Mouse (Mus musculus): ENCODE results near the gene Dagla.

- no peak for TF ChIP-seq POLR2A (IDR thresholded peaks at IDR 0.05; ENCODE audit: borderline replicate concordance, extremely low read depth, insufficient read depth, insufficient read length, poor library complexity, severe bottlenecking)
- TF ChIP-seq CTCF (IDR thresholded peaks at IDR 0.05; ENCODE audit: borderline replicate concordance, extremely low read depth, insufficient read depth, insufficient read length): peak; percentile 35; the same call in 1 of the 2 replicates
These were observed 60.5 kb downstream of the Dagla start for GRCm38 (mm10) chr19:10244183-10244582.
